Mouse (Mus musculus) ES-E14 (cell line): ENCODE data around the gene Ncf1.

Source experiments
- CHD2 ChIP-seq: IDR thresholded peaks from 2 replicates; pipeline ENCODE4 v1.6.1; 2014; ENCODE audit warnings: mild to moderate bottlenecking, low read depth, low read length, inconsistent platforms
- HCFC1 ChIP-seq: IDR thresholded peaks from 2 replicates; pipeline ENCODE4 v1.6.1; 2012; ENCODE audit warnings: low read length, inconsistent platforms, borderline replicate concordance; ENCODE audit not compliant: insufficient read depth
- MAFK ChIP-seq: IDR thresholded peaks from 2 replicates; pipeline ENCODE4 v1.6.1; 2014; ENCODE audit warnings: mild to moderate bottlenecking, low read depth, low read length, inconsistent platforms; ENCODE audit not compliant: insufficient read depth
- ZC3H11A ChIP-seq: IDR thresholded peaks from 2 replicates; pipeline ENCODE4 v1.6.1; 2012; ENCODE audit warnings: low read depth, mild to moderate bottlenecking, inconsistent platforms, low read length, borderline replicate concordance
- ZNF384 ChIP-seq: IDR thresholded peaks from 2 replicates; pipeline ENCODE4 v1.6.1; 2012; ENCODE audit warnings: low read depth, low read length, inconsistent platforms

GRCm38 (mm10) chr5:134244890-134245289, 15.5 kb upstream of the Ncf1 start:
- TF ChIP-seq HCFC1 (no peak), ZNF384 (no peak), MAFK (no peak), CHD2 (no peak), ZC3H11A (no peak)
